Mouse (Mus musculus) limb, embryonic 14.5 days (tissue): ENCODE data around the gene Atpaf2. TPM values are rescaled to one million over a fixed set of nuclear protein-coding genes. Genes with fewer than 3 reads are reported as not detected.
A peak's percentile ranks its signal among the peaks of the same experiment; 100 is the strongest.

Experiments
- ATAC-seq: fragments of 200-750 bp; cut with Nextera tagmentation; 2 replicates; pipeline ENCODE4 v1.8.0; 2017; ENCODE audit warnings: low read depth, moderate number of reproducible peaks, moderate TSS enrichment; ENCODE audit not compliant: low FRiP score
- DNase-seq: peaks from one replicate; pipeline ENCODE4 v3.0.0-alpha.2; 2015; ENCODE audit warnings: low spot score
- H3K27ac ChIP-seq: fragments of 300-500 bp; sonication (generic); replicated peaks from 2 replicates; pipeline ENCODE4 v1.5.1; 2014; ENCODE audit warnings: low read depth, mild to moderate bottlenecking, low read length, moderate library complexity, mixed read lengths
- H3K27me3 ChIP-seq: fragments of 300-500 bp; sonication (generic); 2 replicates; pipeline ENCODE4 v1.6.1; 2014; ENCODE audit warnings: low read length, mixed read lengths; ENCODE audit not compliant: control insufficient read depth, insufficient read depth
- H3K36me3 ChIP-seq: fragments of 300-500 bp; sonication (generic); 2 replicates; pipeline ENCODE4 v1.6.1; 2014; ENCODE audit warnings: mild to moderate bottlenecking, low read length, moderate library complexity, mixed read lengths; ENCODE audit not compliant: control insufficient read depth, insufficient read depth
- H3K4me1 ChIP-seq: fragments of 300-500 bp; sonication (generic); 2 replicates; pipeline ENCODE4 v1.6.1; 2014; ENCODE audit warnings: antibody characterized with exemption, low read length, mixed read lengths; ENCODE audit not compliant: control insufficient read depth, insufficient read depth
- H3K4me2 ChIP-seq: fragments of 300-500 bp; sonication (generic); replicated peaks from 2 replicates; pipeline ENCODE4 v1.6.1; 2014; ENCODE audit warnings: low read depth, mild to moderate bottlenecking, low read length, moderate library complexity; ENCODE audit not compliant: severe bottlenecking
- H3K4me3 ChIP-seq: fragments of 300-500 bp; sonication (generic); replicated peaks from 2 replicates; pipeline ENCODE4 v1.5.1; 2014; ENCODE audit warnings: low read length
- H3K9ac ChIP-seq: fragments of 300-500 bp; sonication (generic); 2 replicates; pipeline ENCODE4 v1.6.1; 2014; ENCODE audit warnings: mild to moderate bottlenecking, low read depth, low read length, moderate library complexity; ENCODE audit not compliant: severe bottlenecking
- H3K9me3 ChIP-seq: fragments of 300-500 bp; sonication (generic); 2 replicates; pipeline ENCODE4 v1.6.1; 2016; ENCODE audit warnings: low read length; ENCODE audit not compliant: control insufficient read depth
- POLR2A ChIP-seq: fragments of 200-500 bp; IDR thresholded peaks from 2 replicates; pipeline ENCODE4 v1.8.0; 2012; ENCODE audit warnings: inconsistent platforms, mild to moderate bottlenecking, moderate library complexity, borderline replicate concordance; ENCODE audit not compliant: insufficient read depth, insufficient read length; ENCODE audit errors: extremely low read depth
- WGBS: fragments of 180-500 bp; shearing (Covaris S2); extraction: QIAGEN DNeasy Blood & Tissue Kit; methylation state at CpG from one replicate; pipeline ENCODE4 v1.1.7; 2014; 5-methylcytosine and 5-hydroxymethylcytosine counted together
- polyA plus RNA-seq, 2 experiments: library from polyadenylated mRNA; depleted of rRNA in 1 of 2; stranded (reverse) in 1 of 2; unstranded in 1 of 2; fragments of >200 nt; fragmentation: Nextera tagmentation in 1 of 2; extraction: Ambion mirVana in 1 of 2; gene quantifications; 2 replicates each; pipeline versions ENCODE4 v1.2.1 to v1.2.3; 2012 to 2014

The Atpaf2 gene
- polyA plus RNA-seq, 2 experiments: 38.0 to 47.0 TPM

DNA sequence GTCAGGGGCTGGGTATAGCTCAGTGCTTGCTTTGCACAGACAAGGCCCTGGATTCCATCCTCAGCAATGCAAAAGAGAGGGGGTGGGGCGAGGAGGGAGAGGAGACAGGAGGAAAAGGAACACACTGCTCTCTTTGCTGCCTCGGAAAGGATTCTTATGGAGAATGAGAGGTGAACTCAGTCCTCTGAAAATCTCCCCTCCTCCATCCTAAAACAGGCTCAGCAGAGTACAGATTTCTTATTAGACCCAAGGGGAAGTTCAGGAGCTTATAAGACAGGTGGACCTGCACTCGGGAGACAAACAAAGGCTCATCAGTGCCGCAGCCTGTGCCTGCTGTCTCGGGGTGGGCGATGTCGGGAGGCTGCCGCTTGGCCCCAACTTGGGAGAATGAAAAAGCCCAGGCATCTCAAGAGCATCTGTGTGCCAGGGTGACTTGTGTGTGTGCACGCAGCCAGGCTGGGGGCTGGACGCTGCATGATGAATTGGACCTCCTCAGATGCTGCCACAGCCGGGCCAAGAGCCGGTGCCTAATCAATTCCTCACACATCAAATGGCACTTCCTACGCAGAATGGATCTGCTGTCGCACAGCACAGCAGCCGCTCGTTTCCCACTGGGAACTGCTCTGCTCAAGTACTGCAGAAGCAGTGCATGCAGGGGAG, 33.4 kb downstream of the Atpaf2 start:
- TF ChIP-seq POLR2A: no peak
- Histone ChIP-seq H3K9me3 (no peaks in the 10 kb centered on the region), H3K4me1 (peaks cover 5% of the 10 kb centered on the region), H3K4me2 (peak overlapping the region; percentile 14; the same call in 1 of the 2 replicates), H3K27me3 (no peaks in the 10 kb centered on the region), H3K36me3 (no peaks in the 10 kb centered on the region), H3K9ac (no peak overlapping the region), H3K27ac (no peak overlapping the region), H3K4me3 (no peak overlapping the region)
- ATAC-seq: no peak
- DNase-seq: no peak
- WGBS: 7% methylated on average over 16 of the region's 16 CpGs

DNA sequence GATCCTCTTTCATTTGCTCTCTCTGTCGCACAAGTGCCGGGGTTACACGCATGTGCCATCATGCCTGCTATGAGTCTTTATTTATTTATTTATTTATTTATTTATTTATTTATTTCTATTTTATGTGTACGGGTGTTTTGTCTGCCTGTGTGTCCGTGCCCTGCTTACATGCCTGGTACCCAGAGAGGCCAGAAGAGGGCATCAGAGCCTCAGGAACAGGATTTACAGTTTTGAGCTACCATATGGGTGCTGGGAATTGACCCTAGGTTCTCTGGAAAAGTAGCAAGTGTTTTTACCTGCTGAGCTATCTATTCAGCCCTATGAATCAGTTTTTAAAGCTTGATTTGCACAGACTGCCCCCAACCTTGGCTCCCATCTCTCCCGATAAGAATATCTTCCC, 34.7 kb downstream of the Atpaf2 start:
- no peak overlapping the region for H3K9ac ChIP-seq
- TF ChIP-seq POLR2A: no peak
- no peaks in the 10 kb centered on the region for H3K27me3 ChIP-seq
- no peak overlapping the region for H3K4me3 ChIP-seq
- 85% methylated on average over 6 of the region's 6 CpGs for WGBS
- H3K4me2 ChIP-seq: no peak overlapping the region
- H3K27ac ChIP-seq: no peak overlapping the region
- H3K9me3 ChIP-seq: no peaks in the 10 kb centered on the region
- DNase-seq (no peak), ATAC-seq (no peak)
- peaks cover 5% of the 10 kb centered on the region for H3K4me1 ChIP-seq
- no peaks in the 10 kb centered on the region for H3K36me3 ChIP-seq

DNA sequence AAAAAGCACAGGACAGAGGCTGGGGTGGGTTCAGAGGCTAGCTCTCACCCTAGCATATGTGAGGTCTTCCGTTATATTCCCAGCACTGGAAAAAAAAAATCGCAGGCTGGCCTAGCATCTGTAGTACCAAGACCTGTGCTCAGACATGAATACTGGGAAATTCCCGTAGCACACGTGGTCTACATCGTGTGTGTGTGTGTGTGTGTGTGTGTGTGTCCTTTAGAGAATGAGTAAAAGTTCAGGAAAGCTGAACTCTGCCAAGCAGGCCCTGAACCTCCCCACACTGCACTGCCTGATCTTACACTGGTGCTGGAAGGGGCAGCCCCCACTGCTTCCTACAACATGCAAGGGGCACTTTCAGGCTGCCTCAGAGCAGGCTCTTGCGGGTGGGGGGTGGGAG, 43.8 kb downstream of the Atpaf2 start:
- no peak for DNase-seq
- Histone ChIP-seq H3K4me1 (peaks cover 2% of the 10 kb centered on the region; the same call in 1 of the 2 replicates), H3K27ac (no peak overlapping the region), H3K4me2 (no peak overlapping the region), H3K27me3 (no peaks in the 10 kb centered on the region), H3K9ac (no peak overlapping the region), H3K9me3 (no peaks in the 10 kb centered on the region), H3K36me3 (no peaks in the 10 kb centered on the region), H3K4me3 (no peak overlapping the region)
- no peak for ATAC-seq
- 63% methylated on average over 6 of the region's 6 CpGs for WGBS
- no peak for TF ChIP-seq POLR2A

DNA sequence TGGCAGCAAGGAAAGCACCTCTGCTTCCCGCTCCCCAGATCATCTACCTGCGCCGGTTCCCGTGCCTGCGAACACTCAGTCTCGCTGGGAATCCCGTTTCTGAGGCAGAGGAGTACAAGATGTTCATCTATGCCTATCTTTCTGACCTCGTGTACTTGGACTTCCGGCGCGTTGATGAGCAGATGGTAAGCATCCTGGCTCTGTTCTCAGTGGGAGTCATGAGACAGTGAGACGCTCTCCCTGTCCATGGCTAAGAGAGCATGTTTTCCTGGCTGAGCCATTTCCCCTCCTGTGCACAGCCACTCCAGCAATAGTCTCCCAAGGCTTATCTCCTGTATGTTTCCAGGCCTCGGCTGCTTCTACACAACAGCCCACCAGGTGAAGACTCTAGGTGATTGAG, 47.8 kb downstream of the Atpaf2 start:
- peaks cover 18% of the 10 kb centered on the region for H3K4me1 ChIP-seq
- no peaks in the 10 kb centered on the region for H3K9me3 ChIP-seq
- no peak for DNase-seq
- no peaks in the 10 kb centered on the region for H3K27me3 ChIP-seq
- H3K36me3 ChIP-seq: no peaks in the 10 kb centered on the region
- no peak overlapping the region for H3K27ac ChIP-seq
- TF ChIP-seq POLR2A: no peak
- no peak overlapping the region for H3K4me3 ChIP-seq
- H3K4me2 ChIP-seq: no peak overlapping the region
- no peak for ATAC-seq
- WGBS: 90% methylated on average over 13 of the region's 13 CpGs
- H3K9ac ChIP-seq: no peak overlapping the region

DNA sequence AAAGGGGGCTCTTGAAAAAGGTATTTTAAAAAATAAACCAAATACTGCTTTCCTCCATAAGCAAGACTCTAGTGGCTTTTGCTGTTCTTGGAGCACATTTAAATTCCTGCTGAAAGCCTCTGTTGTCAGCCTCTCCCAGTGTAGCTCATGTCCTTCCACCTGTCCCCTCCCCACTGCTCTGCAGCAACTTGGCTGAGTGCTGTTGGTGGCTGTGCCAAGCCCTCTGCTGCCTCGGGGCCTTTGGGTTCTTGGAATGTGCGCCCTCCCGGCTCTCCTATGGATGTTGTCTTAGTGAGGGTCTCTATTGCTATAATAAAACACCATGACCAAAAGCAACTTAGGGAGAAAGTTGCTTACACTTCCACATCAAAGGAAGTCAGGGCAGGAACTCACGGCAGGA, 48.8 kb downstream of the Atpaf2 start:
- Histone ChIP-seq H3K4me3 (no peak overlapping the region), H3K4me2 (no peak overlapping the region), H3K9me3 (no peaks in the 10 kb centered on the region), H3K36me3 (no peaks in the 10 kb centered on the region), H3K27me3 (no peaks in the 10 kb centered on the region), H3K9ac (no peak overlapping the region), H3K4me1 (peaks cover 18% of the 10 kb centered on the region), H3K27ac (no peak overlapping the region)
- no peak for ATAC-seq
- DNase-seq: no peak
- TF ChIP-seq POLR2A: no peak
- 38% methylated on average over 4 of the region's 4 CpGs for WGBS
